Mouse (Mus musculus): Measurements from ENCODE around the gene Yars. TPM values are rescaled to one million over a fixed set of nuclear protein-coding genes. Genes with fewer than 3 reads are reported as not detected.

Yars gene
- total and polyA plus RNA-seq, 2 experiments from 2014 or later = 56.0 to 102 TPM

- no peak for TF ChIP-seq CTCF (IDR thresholded peaks at IDR 0.05; ENCODE audit: low read depth)
- 76% methylated on average over 9 of the region's 9 CpGs for WGBS
- Histone ChIP-seq H3K36me3 (ENCODE audit: insufficient read depth, low read length) (no peaks in the 10 kb centered on the region), H3K4me3 (ENCODE audit: low read length) (no peak overlapping the region), H3K27ac (no peak overlapping the region), H3K4me2 (ENCODE audit: low read depth, low read length) (no peak overlapping the region), H3K27me3 (ENCODE audit: insufficient read depth, low read length) (no peaks in the 10 kb centered on the region), H3K9ac (replicated peaks; ENCODE audit: low read length) (no peak overlapping the region), H3K9me3 (ENCODE audit: low read length) (no peaks in the 10 kb centered on the region), H3K4me1 (ENCODE audit: insufficient read depth, low read length) (peaks cover 10% of the 10 kb centered on the region; the same call in 1 of the 2 replicates)
- ATAC-seq (no peak), DNase-seq (ENCODE audit: low spot score) (no peak)
These were observed 43.2 kb downstream of the Yars start for GRCm38 (mm10) chr4:129232561-129233360.

- no peak for TF ChIP-seq CTCF (IDR thresholded peaks at IDR 0.05; ENCODE audit: low read depth)
- Histone ChIP-seq H3K27me3 (ENCODE audit: insufficient read depth, low read length) (no peaks in the 10 kb centered on the region), H3K4me2 (ENCODE audit: low read depth, low read length) (no peak overlapping the region), H3K4me1 (ENCODE audit: insufficient read depth, low read length) (peaks cover 11% of the 10 kb centered on the region; the same call in 1 of the 2 replicates), H3K27ac (no peak overlapping the region), H3K4me3 (ENCODE audit: low read length) (no peak overlapping the region), H3K9me3 (ENCODE audit: low read length) (no peaks in the 10 kb centered on the region), H3K9ac (replicated peaks; ENCODE audit: low read length) (no peak overlapping the region), H3K36me3 (ENCODE audit: insufficient read depth, low read length) (no peaks in the 10 kb centered on the region)
- ATAC-seq (no peak), DNase-seq (ENCODE audit: low spot score) (no peak)
- 86% methylated on average over 7 of the region's 7 CpGs for WGBS
These were observed 44.9 kb downstream of the Yars start for GRCm38 (mm10) chr4:129234488-129234887.

GRCm38 (mm10) chr4:129235147-129235546, 45.6 kb downstream of the Yars start:
- H3K9me3 ChIP-seq (ENCODE audit: low read length) = no peaks in the 10 kb centered on the region
- H3K9ac ChIP-seq (replicated peaks; ENCODE audit: low read length) = no peak overlapping the region
- no peaks in the 10 kb centered on the region for H3K36me3 ChIP-seq (ENCODE audit: insufficient read depth, low read length)
- no peak overlapping the region for H3K27ac ChIP-seq
- no peak for ATAC-seq
- peaks cover 15% of the 10 kb centered on the region; the same call in 1 of the 2 replicates for H3K4me1 ChIP-seq (ENCODE audit: insufficient read depth, low read length)
- no peak overlapping the region for H3K4me3 ChIP-seq (ENCODE audit: low read length)
- no peak for DNase-seq (ENCODE audit: low spot score)
- H3K27me3 ChIP-seq (ENCODE audit: insufficient read depth, low read length) = no peaks in the 10 kb centered on the region
- no peak overlapping the region for H3K4me2 ChIP-seq (ENCODE audit: low read depth, low read length)
- TF ChIP-seq CTCF (IDR thresholded peaks at IDR 0.05; ENCODE audit: low read depth) = no peak
- 72% methylated on average over 3 of the region's 3 CpGs for WGBS

- no peaks in the 10 kb centered on the region for H3K27me3 ChIP-seq (ENCODE audit: insufficient read depth, low read length)
- WGBS = 86% methylated on average over 8 of the region's 8 CpGs
- no peak overlapping the region for H3K4me3 ChIP-seq (ENCODE audit: low read length)
- H3K9ac ChIP-seq (replicated peaks; ENCODE audit: low read length) = no peak overlapping the region
- no peak for TF ChIP-seq CTCF (IDR thresholded peaks at IDR 0.05; ENCODE audit: low read depth)
- H3K9me3 ChIP-seq (ENCODE audit: low read length) = no peaks in the 10 kb centered on the region
- peak overlapping the region; percentile 91; the same call in 1 of the 2 replicates for H3K4me2 ChIP-seq (ENCODE audit: low read depth, low read length)
- ATAC-seq = no peak
- peaks cover 15% of the 10 kb centered on the region for H3K4me1 ChIP-seq (ENCODE audit: insufficient read depth, low read length)
- H3K27ac ChIP-seq = no peak overlapping the region
- no peaks in the 10 kb centered on the region for H3K36me3 ChIP-seq (ENCODE audit: insufficient read depth, low read length)
- no peak for DNase-seq (ENCODE audit: low spot score)
These were observed 46.8 kb downstream of the Yars start for GRCm38 (mm10) chr4:129236236-129236813.

- Histone ChIP-seq H3K4me2 (ENCODE audit: low read depth, low read length) (peak overlapping the region; percentile 91), H3K9ac (replicated peaks; ENCODE audit: low read length) (peak overlapping the region; percentile 80), H3K4me1 (ENCODE audit: insufficient read depth, low read length) (peaks cover 20% of the 10 kb centered on the region), H3K27ac (peak overlapping the region; percentile 79; the same call in 1 of the 2 replicates), H3K9me3 (ENCODE audit: low read length) (no peaks in the 10 kb centered on the region), H3K36me3 (ENCODE audit: insufficient read depth, low read length) (no peaks in the 10 kb centered on the region), H3K27me3 (ENCODE audit: insufficient read depth, low read length) (no peaks in the 10 kb centered on the region), H3K4me3 (ENCODE audit: low read length) (peak overlapping the region; percentile 72)
- TF ChIP-seq CTCF (IDR thresholded peaks at IDR 0.05; ENCODE audit: low read depth) = no peak
- DNase-seq (ENCODE audit: low spot score) = peak; percentile 67
- WGBS = 8% methylated on average over 21 of the region's 21 CpGs
- peak; percentile 21 for ATAC-seq
These were observed 48.4 kb downstream of the Yars start for GRCm38 (mm10) chr4:129237843-129238441.

- peak; percentile 64 for DNase-seq (ENCODE audit: low spot score)
- Histone ChIP-seq H3K4me2 (ENCODE audit: low read depth, low read length) (peak overlapping the region; percentile 91), H3K4me1 (ENCODE audit: insufficient read depth, low read length) (peaks cover 20% of the 10 kb centered on the region), H3K36me3 (ENCODE audit: insufficient read depth, low read length) (no peaks in the 10 kb centered on the region), H3K9ac (replicated peaks; ENCODE audit: low read length) (peak overlapping the region; percentile 80), H3K9me3 (ENCODE audit: low read length) (no peaks in the 10 kb centered on the region), H3K4me3 (ENCODE audit: low read length) (peak overlapping the region; percentile 72), H3K27me3 (ENCODE audit: insufficient read depth, low read length) (no peaks in the 10 kb centered on the region), H3K27ac (peak overlapping the region; percentile 79)
- WGBS = under 1% methylated on average over 16 of the region's 23 CpGs
- ATAC-seq = peak; percentile 65
- no peak for TF ChIP-seq CTCF (IDR thresholded peaks at IDR 0.05; ENCODE audit: low read depth)
These were observed 49.0 kb downstream of the Yars start for GRCm38 (mm10) chr4:129238579-129239016.

Measured in hindbrain, postnatal 0 days (tissue).